Mouse (Mus musculus) MEL (cell line): ENCODE results near the gene Creld2.

Experiments used
- ETS1 ChIP-seq: IDR thresholded peaks from 2 replicates; pipeline ENCODE4 v1.6.1; 2012; ENCODE audit warnings: low read depth, mild to moderate bottlenecking, inconsistent platforms, low read length, improper control_type of control experiment, moderate library complexity
- MAFK ChIP-seq: IDR thresholded peaks from 2 replicates; pipeline ENCODE4 v1.6.1; 2011; ENCODE audit warnings: low read depth, mild to moderate bottlenecking, low read length, improper control_type of control experiment, borderline replicate concordance
- MAZ ChIP-seq: IDR thresholded peaks from 2 replicates; pipeline ENCODE4 v1.6.1; 2012; ENCODE audit warnings: low read depth, mild to moderate bottlenecking, inconsistent platforms, low read length, improper control_type of control experiment
- MXI1 ChIP-seq: IDR thresholded peaks from 2 replicates; pipeline ENCODE4 v1.6.1; 2011; ENCODE audit warnings: mild to moderate bottlenecking, low read depth, low read length, improper control_type of control experiment
- SIN3A ChIP-seq: IDR thresholded peaks from 2 replicates; pipeline ENCODE4 v1.6.1; 2012; ENCODE audit warnings: low read length, improper control_type of control experiment, inconsistent platforms

DNA sequence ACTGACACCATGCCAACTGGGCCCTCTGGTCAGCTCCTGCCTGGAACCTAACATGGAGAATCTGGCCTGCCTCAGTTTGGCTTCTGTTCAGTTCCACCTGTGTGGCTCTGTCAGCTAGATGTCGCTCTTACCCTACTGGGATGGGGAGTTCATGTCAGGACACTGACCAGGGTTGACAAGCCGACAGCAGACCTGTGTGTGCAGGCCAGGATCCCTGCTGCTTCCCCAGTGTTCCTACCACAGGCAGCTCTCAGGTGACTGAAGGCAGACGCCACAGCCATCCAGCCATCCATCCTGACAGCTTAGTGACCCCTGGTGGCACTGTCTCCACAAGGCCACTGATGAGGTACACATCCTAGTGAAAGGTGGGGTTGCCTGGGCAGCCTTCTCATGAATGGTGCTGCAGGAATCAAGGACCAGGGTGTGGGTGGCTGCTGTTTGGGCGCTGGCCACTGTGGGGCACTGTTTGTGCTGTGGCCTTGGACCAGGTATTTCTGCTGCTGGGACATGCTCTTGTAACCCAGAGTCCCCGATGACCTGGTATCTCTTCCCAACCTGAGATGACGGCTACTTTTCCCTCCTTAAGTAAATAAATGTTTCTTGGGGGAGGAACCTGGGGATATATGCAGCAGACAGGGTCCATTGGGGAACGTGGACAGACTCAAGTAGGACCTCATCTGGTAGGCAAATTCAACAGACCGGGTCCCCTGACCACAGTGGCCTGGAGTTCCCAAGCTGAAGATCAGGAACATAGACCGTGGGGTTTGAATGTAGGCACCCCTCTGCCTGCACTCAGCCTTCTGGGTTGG lies 8.7 kb downstream of the Creld2 start:
- TF ChIP-seq MXI1 (no peak), ETS1 (no peak), SIN3A (0 out of 2 replicates have a peak, but pooled peaks have one; percentile 8), MAFK (no peak), MAZ (no peak)
